Mouse (Mus musculus) central nervous system, embryonic 18 days (tissue): ENCODE measurements around the gene Sdr39u1. TPM values are rescaled to one million over a fixed set of nuclear protein-coding genes. Genes with fewer than 3 reads are reported as not detected.

ENCODE experiments used
- polyA plus RNA-seq: library from polyadenylated mRNA; depleted of rRNA; stranded (reverse); fragments of >200 nt; gene quantifications from 2 replicates; pipeline ENCODE4 v1.2.3, GENCODE M21; 2012; rRNA removed

Gene Sdr39u1
- polyA plus RNA-seq, result 137 and 138 TPM in 2 replicates

DNA sequence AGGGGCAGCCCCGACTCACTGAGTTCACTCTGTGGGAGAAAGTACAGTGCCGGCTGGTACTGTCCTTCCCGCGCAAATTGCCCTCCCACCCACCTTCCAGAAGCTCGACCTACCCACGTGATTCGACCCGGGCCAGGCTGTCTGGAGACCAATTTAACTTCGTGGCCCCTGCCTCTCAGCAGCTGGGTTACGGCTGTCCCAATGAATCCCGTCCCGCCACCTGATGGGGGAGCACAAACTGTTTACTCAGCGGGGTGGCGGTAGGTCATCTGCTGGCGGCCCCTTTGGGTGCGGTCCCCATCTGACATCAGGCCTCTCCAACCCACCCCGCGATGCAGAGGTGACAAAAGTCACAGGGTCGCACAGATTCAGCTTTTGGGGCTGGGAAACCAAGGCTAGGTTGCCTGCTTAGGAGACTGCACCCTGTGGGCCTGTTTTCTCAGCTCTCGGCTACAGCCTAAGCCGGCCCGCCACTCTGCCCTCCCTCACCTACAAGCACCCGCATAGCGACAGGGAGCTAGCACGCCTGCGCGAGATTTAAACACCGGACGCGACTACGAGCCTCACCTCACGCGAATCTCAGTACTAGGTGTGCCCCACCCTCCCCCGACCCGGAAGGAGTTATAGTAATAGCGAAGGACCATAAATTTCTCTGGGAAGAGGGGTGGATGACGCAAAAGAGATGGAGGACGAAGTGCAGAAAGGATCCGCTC lies at the start of gene Sdr39u1:
Sdr39u1 (minus strand) TSS at position 593 of the 713 bp plus-strand sequence.

DNA sequence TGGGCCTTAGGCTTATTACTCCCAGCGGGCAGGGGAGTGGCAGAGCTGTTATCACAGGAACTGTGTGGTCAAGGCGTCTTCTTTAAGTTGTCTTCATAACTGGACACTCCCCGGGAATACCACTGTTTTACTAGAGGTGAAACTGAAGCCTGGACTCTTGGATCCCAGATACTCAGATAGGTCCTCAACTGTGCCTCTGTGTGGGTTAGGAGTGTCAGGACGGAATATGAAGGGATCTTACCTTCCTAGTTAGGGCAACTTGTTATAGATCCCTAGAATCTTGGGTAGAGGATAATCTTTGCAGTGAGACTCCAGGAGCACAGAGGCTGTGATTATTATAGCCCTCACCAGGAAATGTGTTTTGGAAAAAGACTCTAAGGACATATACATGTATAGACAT lies 44.5 kb upstream of the Sdr39u1 start, which contains the start of gene Cma1:
Cma1 (minus strand) TSS at position 101 of the 400 bp plus-strand sequence.

DNA sequence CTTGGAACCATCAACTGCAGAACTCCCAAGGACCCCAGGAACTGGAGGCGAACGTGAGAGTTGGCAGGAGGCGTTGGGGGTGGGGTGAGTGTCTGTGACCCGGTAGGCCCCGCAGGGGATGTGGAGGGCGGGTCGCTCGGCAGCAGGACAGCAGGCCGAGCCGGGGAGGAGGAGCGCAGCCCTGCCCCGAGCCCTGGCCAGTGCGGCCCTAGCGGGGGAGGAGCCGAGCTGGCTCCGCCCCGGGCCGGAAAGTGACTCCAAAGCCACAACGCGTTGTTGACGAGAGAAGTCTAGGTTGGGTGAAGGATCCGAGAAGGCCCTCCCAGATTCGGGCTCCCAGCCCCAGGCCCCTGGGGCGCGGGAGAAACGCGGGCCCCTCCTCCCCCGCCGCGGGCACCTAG lies 15.4 kb downstream of the Sdr39u1 start, which contains the start of gene Khnyn:
Khnyn (plus strand) TSS at position 235 of the 401 bp plus-strand sequence.

DNA sequence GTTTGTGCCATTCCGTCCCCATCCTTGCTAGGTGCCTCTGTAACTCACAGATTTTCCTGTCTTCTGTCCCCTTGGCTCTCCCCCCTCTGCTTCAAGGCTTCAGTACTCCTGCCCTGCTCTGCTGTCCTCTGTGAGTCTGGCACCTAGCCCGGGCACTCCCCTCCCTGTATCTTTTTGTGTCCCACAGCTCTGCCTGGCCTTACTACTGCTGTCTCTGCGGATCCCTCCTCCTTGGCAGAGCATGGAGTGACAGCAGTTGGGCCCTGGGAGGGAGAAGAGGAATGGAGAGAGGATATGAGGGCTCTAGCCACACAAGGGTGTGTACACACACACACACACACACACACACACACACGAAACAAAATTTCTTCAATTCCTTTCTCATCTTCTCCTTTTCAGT lies 15.9 kb downstream of the Sdr39u1 start, which contains the start of gene Cbln3:
Cbln3 (minus strand) TSS at position 227 of the 400 bp plus-strand sequence.

DNA sequence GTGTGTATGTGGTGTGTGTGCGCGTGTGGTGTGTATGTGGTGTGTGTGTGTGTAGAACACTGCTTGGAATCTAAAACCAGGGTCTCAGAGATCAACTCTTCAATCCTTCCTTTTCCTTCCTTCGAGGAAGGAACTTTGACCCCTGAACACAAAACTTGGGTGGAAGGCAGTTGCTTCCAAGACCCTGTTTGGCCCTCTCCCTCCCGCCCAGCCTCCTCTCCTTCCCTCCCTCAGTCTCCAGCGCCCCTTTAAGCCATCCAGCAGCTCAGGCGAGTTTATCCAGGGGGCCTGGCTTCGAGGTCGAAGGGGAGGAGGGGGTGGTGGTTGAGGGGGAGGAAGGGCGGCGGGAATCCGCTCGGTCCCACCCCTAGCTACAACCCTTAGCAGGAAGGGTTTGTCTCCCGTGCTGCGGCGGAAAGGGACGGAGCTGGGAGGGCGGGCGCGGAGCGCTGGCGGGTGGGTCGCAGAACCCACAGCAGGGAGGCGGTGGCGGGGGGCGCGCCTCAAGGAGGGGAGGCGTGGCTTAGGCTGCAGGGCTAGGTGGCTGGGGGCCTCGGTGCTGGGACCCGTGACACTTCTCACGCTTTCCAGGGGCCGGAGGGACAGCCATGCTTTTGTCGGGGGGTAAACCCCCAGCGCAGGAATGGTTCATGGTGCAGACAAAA lies 46.3 kb downstream of the Sdr39u1 start, which contains the start of gene Nynrin:
Nynrin (plus strand) TSS at position 390 of the 665 bp plus-strand sequence.

Other genes with a start within 250 kb of the Sdr39u1 start
- gene Mdp1, start 239.8 kb downstream of the Sdr39u1 start, polyA plus RNA-seq, result 49.7 and 51.7 TPM in 2 replicates
- gene Gmpr2, start 228.4 kb downstream of the Sdr39u1 start, polyA plus RNA-seq, result 39.3 and 44.8 TPM in 2 replicates
- 467 and 498 TPM in 2 replicates for gene Nedd8, start 228.2 kb downstream of the Sdr39u1 start, polyA plus RNA-seq
- gene Tinf2, start 218.5 kb downstream of the Sdr39u1 start, polyA plus RNA-seq, result 19.4 and 19.8 TPM in 2 replicates
- gene Tgm1, start 186.4 kb downstream of the Sdr39u1 start, polyA plus RNA-seq, result 0.31 and 2.6 TPM in 2 replicates
- gene Rabggta, start 178.0 kb downstream of the Sdr39u1 start, polyA plus RNA-seq, result 70.1 and 73.0 TPM in 2 replicates
- gene Dhrs1, start 154.6 kb downstream of the Sdr39u1 start, polyA plus RNA-seq, result 87.8 and 91.7 TPM in 2 replicates
- 18.7 and 19.3 TPM in 2 replicates for gene Nop9, start 154.6 kb downstream of the Sdr39u1 start, polyA plus RNA-seq
- gene Cideb, start 141.8 kb downstream of the Sdr39u1 start, polyA plus RNA-seq, result 0.88 and 1.0 TPM in 2 replicates
- gene Ltb4r2, start 138.9 kb downstream of the Sdr39u1 start, polyA plus RNA-seq, result 0.35 and 0.48 TPM in 2 replicates
- 0.47 and 0.59 TPM in 2 replicates for gene Ltb4r1, start 134.3 kb downstream of the Sdr39u1 start, polyA plus RNA-seq
- gene Adcy4, start 116.2 kb downstream of the Sdr39u1 start, polyA plus RNA-seq, result 2.7 and 3.0 TPM in 2 replicates
- 1.1 and 1.3 TPM in 2 replicates for gene Ripk3, start 111.4 kb downstream of the Sdr39u1 start, polyA plus RNA-seq
- gene Nfatc4, start 77.1 kb downstream of the Sdr39u1 start, polyA plus RNA-seq, result 9.2 and 11.3 TPM in 2 replicates
- gene Nynrin, start 46.3 kb downstream of the Sdr39u1 start, polyA plus RNA-seq, result 11.6 and 11.8 TPM in 2 replicates
- gene Cbln3, start 15.9 kb downstream of the Sdr39u1 start, polyA plus RNA-seq, result 0.59 and 0.63 TPM in 2 replicates
- 12.2 and 12.4 TPM in 2 replicates for gene Khnyn, start 15.3 kb downstream of the Sdr39u1 start, polyA plus RNA-seq
- gene Cma1, start 44.4 kb upstream of the Sdr39u1 start, polyA plus RNA-seq, result 1.0 and 3.2 TPM in 2 replicates
- gene Cma2, start 50.7 kb upstream of the Sdr39u1 start, polyA plus RNA-seq, result not detected in 2 replicates
- gene Mcpt1, start 117.7 kb upstream of the Sdr39u1 start, polyA plus RNA-seq, result not detected in 2 replicates
- not detected in 2 replicates for gene Mcpt9, start 130.2 kb upstream of the Sdr39u1 start, polyA plus RNA-seq
- gene Mcpt2, start 141.7 kb upstream of the Sdr39u1 start, polyA plus RNA-seq, result not detected in 2 replicates
- 0.23 and 0.70 TPM in 2 replicates for gene Mcpt4, start 162.0 kb upstream of the Sdr39u1 start, polyA plus RNA-seq
- gene Mcpt8, start 185.0 kb upstream of the Sdr39u1 start, polyA plus RNA-seq, result not detected in 2 replicates
- gene Ctsg, start 202.3 kb upstream of the Sdr39u1 start, polyA plus RNA-seq, result 0.13 and 0.25 TPM in 2 replicates
- not detected in 2 replicates for gene Gzme, start 220.3 kb upstream of the Sdr39u1 start, polyA plus RNA-seq
- gene Gzmd, start 232.3 kb upstream of the Sdr39u1 start, polyA plus RNA-seq, result not detected in 2 replicates